Mouse (Mus musculus) erythroblast, embryonic 14.5 days (primary cell): Measurements from ENCODE around the gene Nt5c3. TPM values are rescaled to one million over a fixed set of nuclear protein-coding genes. Genes with fewer than 3 reads are reported as not detected.

Source experiments
- H3K27me3 ChIP-seq: 2 replicates; pipeline ENCODE4 v1.6.1; 2012; ENCODE audit warnings: inconsistent platforms; ENCODE audit not compliant: control insufficient read depth
- H3K36me3 ChIP-seq: 2 replicates; pipeline ENCODE4 v1.6.1; 2012; ENCODE audit warnings: mild to moderate bottlenecking, inconsistent platforms; ENCODE audit not compliant: control insufficient read depth
- H3K4me1 ChIP-seq: 2 replicates; pipeline ENCODE4 v1.6.1; 2012; ENCODE audit warnings: inconsistent platforms; ENCODE audit not compliant: control insufficient read depth
- H3K4me3 ChIP-seq: replicated peaks from 2 replicates; pipeline ENCODE3; 2012; ENCODE audit warnings: moderate library complexity, mild to moderate bottlenecking, inconsistent platforms
- H3K9me3 ChIP-seq: 2 replicates; pipeline ENCODE4 v1.6.1; 2012; ENCODE audit warnings: low read length, inconsistent platforms, mixed read lengths; ENCODE audit not compliant: control insufficient read depth
- GATA1 ChIP-seq: IDR thresholded peaks from 2 replicates; pipeline ENCODE4 v1.6.1; 2012; ENCODE audit warnings: low read length, inconsistent platforms, mixed read lengths
- TAL1 ChIP-seq: IDR thresholded peaks from 3 replicates; pipeline ENCODE4 v1.6.1; 2012; ENCODE audit warnings: low read length, inconsistent platforms, mixed read lengths
- polyA plus RNA-seq: library from polyadenylated mRNA; stranded (reverse); fragments of >175 nt; gene quantifications from 2 replicates; pipeline ENCODE4 v1.2.3, GENCODE M21; 2012

The Nt5c3 gene
- polyA plus RNA-seq, 1 experiment, result 22.9 TPM

GRCm38 (mm10) chr6:56906121-56906846 lies 17.4 kb downstream of the Nt5c3 start:
- H3K4me1 ChIP-seq, result peaks cover 100% of the 10 kb centered on the region
- no peak overlapping the region for H3K4me3 ChIP-seq
- H3K9me3 ChIP-seq, result no peaks in the 10 kb centered on the region
- no peaks in the 10 kb centered on the region for H3K27me3 ChIP-seq
- TF ChIP-seq GATA1 (no peak), TAL1 (no peak)
- H3K36me3 ChIP-seq, result peaks cover 77% of the 10 kb centered on the region

GRCm38 (mm10) chr6:56905486-56905885 lies 18.2 kb downstream of the Nt5c3 start:
- peaks cover 100% of the 10 kb centered on the region for H3K4me1 ChIP-seq
- no peaks in the 10 kb centered on the region for H3K9me3 ChIP-seq
- H3K36me3 ChIP-seq, result peaks cover 82% of the 10 kb centered on the region
- no peaks in the 10 kb centered on the region for H3K27me3 ChIP-seq
- H3K4me3 ChIP-seq, result peak overlapping the region; percentile 6
- no peak for TF ChIP-seq TAL1
- TF ChIP-seq GATA1, result no peak

DNA sequence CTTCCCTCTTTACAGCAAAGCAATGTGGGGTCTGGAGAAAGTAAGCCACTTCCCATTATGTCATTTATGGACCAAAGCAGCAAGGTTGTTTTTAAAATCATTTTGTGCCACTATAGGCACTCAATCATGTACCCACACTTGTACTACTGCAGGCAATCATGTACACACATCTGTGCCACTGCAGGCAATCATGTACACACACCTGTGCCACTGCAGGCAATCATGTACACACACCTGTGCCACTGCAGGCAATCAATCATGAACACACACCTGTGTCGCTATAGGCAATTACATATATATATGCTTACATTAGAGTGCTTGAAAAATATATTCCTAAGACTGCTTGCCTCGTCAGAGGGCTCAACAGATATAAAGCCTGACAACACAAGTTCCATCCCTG lies 18.8 kb downstream of the Nt5c3 start:
- Histone ChIP-seq H3K4me1 (peaks cover 99% of the 10 kb centered on the region), H3K4me3 (peak overlapping the region; percentile 23), H3K9me3 (no peaks in the 10 kb centered on the region), H3K36me3 (peaks cover 79% of the 10 kb centered on the region), H3K27me3 (no peaks in the 10 kb centered on the region)
- TF ChIP-seq TAL1 (peak; percentile 94), GATA1 (peak; percentile 83)

DNA sequence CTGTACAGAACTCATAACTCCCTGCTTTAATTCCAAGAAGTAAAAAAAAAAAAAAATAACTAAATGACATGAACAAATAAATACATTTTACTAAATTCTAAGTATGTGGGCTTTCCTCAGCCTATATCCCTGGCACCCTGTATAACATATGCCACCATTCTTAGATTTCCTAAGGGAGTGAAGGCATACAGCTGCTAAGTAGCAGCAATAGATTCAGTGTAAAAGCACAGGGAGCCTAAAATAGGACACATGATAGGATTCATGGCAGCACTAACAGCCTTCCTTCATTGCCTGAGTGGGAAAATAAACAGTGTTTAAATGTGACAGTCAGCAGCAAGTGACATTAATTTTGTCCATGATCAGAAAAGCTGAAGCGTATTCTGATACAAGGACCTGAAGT lies 19.4 kb downstream of the Nt5c3 start:
- Histone ChIP-seq H3K4me1 (peaks cover 99% of the 10 kb centered on the region), H3K36me3 (peaks cover 79% of the 10 kb centered on the region), H3K4me3 (peak overlapping the region; percentile 16), H3K9me3 (no peaks in the 10 kb centered on the region), H3K27me3 (no peaks in the 10 kb centered on the region)
- no peak for TF ChIP-seq TAL1
- TF ChIP-seq GATA1, result no peak

DNA sequence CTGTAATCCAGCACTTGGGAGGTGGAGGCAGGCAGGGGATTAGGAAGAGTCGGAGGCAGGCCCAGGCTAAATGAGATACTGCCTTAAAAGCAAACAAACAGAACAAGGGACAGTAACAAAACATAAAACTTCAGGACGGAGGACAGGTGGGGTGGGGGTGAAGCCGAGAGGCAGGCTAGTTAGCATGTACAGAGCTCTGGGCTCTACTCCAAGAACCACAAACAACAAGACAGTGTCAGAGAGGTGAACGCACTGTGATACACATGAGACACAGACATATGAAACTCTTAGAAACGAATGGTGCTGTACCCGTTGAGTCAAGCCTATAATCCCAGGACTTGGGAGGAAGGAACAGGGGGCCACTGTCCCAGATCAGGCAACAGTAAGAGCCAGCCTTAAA lies 19.9 kb downstream of the Nt5c3 start:
- TF ChIP-seq TAL1 (no peak), GATA1 (no peak)
- H3K9me3 ChIP-seq, result no peaks in the 10 kb centered on the region
- peak overlapping the region; percentile 62 for H3K4me3 ChIP-seq
- H3K36me3 ChIP-seq, result peaks cover 79% of the 10 kb centered on the region
- H3K4me1 ChIP-seq, result peaks cover 99% of the 10 kb centered on the region
- no peaks in the 10 kb centered on the region for H3K27me3 ChIP-seq

DNA sequence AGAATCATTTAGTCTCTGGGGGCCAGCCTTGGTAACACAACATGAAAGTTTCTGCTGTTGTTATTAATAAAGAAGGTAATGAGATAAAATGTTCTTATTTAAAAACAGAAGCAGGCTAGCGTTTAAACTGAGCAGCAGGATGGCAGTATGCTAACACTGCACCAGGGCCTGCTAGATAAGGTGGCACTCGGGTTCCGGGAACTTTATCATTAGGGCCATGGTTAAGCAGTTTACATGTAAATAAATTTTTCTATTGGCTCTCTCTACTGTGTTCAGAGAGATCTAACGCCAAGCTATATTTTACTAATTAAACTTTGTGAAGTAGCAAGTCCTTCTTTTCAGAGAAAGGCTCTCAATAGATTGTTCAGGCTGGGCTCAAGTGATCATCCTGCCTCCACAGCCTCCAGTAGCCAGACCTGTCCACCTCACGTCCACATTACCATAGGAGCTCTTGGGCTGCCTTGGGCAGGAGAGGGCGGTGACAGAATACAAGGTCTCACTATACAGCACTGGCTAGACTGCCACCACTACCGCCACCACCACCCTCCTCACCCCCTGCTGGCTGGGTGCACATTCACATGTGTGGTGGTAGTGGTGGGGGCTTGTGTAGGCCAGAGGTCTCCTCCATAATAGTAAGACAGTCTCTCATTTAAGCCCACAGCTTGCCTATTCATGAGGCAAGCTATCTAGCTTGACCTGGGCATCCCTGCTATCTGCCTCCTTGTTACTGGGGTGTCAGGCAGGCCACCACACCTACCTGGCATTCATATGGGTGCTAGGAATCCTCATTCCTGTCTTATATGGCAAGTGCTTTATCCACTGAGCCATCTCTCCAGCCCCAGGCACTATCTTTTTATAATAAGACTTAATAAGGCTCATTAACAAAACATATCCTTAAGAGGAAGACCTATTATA lies 20.9 kb downstream of the Nt5c3 start:
- Histone ChIP-seq H3K4me1 (peaks cover 92% of the 10 kb centered on the region), H3K27me3 (no peaks in the 10 kb centered on the region), H3K4me3 (peak overlapping the region; percentile 62), H3K36me3 (peaks cover 78% of the 10 kb centered on the region), H3K9me3 (no peaks in the 10 kb centered on the region)
- TF ChIP-seq TAL1 (peak; percentile 50), GATA1 (peak; percentile 79)

- H3K36me3 ChIP-seq, result peaks cover 78% of the 10 kb centered on the region
- H3K9me3 ChIP-seq, result no peaks in the 10 kb centered on the region
- H3K4me1 ChIP-seq, result peaks cover 87% of the 10 kb centered on the region
- TF ChIP-seq GATA1 (no peak), TAL1 (no peak)
- H3K27me3 ChIP-seq, result no peaks in the 10 kb centered on the region
- H3K4me3 ChIP-seq, result peak overlapping the region; percentile 62
Observed at GRCm38 (mm10) chr6:56901824-56902386, 21.8 kb downstream of the Nt5c3 start.

GRCm38 (mm10) chr6:56901336-56901735 lies 22.4 kb downstream of the Nt5c3 start:
- Histone ChIP-seq H3K4me1 (peaks cover 85% of the 10 kb centered on the region), H3K4me3 (peak overlapping the region; percentile 62), H3K27me3 (no peaks in the 10 kb centered on the region), H3K36me3 (peaks cover 78% of the 10 kb centered on the region), H3K9me3 (no peaks in the 10 kb centered on the region)
- TF ChIP-seq TAL1, result no peak
- TF ChIP-seq GATA1, result no peak

DNA sequence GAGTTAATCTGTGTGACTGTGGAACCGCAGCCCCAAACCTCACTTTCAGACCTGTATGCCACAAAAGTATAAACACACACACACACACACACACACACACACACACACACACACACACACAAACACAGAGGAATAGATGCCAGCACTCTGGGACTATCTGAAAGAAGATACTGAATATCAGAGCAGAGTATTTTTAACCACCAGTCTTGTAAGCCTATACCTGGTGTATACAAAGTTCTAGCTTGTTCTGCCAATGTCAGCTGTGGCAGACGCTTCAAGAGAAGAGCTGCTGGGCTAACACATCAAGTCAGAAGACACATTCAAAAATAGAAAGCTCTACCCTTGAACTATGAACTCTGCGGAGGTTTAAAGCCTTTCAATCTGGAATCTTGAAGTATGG lies 24.1 kb downstream of the Nt5c3 start:
- peaks cover 77% of the 10 kb centered on the region for H3K36me3 ChIP-seq
- peak overlapping the region; percentile 62 for H3K4me3 ChIP-seq
- H3K27me3 ChIP-seq, result no peaks in the 10 kb centered on the region
- H3K9me3 ChIP-seq, result no peaks in the 10 kb centered on the region
- TF ChIP-seq TAL1, result no peak
- TF ChIP-seq GATA1, result no peak
- H3K4me1 ChIP-seq, result peaks cover 75% of the 10 kb centered on the region
